Mouse (Mus musculus) left cerebral cortex, adult 9 months (tissue): ENCODE measurements around the gene Camp.

Experiments
- DNase-seq, 2 experiments: peaks; one replicate each; pipeline ENCODE4 v3.0.0; 2022; ENCODE audit warnings: low spot score in 2 of 2

The Camp gene

GRCm38 (mm10) chr9:109849312-109849758 lies at the start of gene Camp:
Camp (minus strand) TSS chr9:109849617.
- no peak for DNase-seq

- no peak for DNase-seq
Measured at GRCm38 (mm10) chr9:109898027-109898426, 48.6 kb upstream of the Camp start.

- DNase-seq = no peak
Measured at GRCm38 (mm10) chr9:109896253-109897150, 47.1 kb upstream of the Camp start.

GRCm38 (mm10) chr9:109895593-109895992 lies 46.2 kb upstream of the Camp start:
- no peak for DNase-seq

GRCm38 (mm10) chr9:109894413-109895090 lies 45.1 kb upstream of the Camp start:
- DNase-seq = peak in 1 of 2 experiments; percentile 78

GRCm38 (mm10) chr9:109892651-109893250 lies 43.3 kb upstream of the Camp start:
- peak in 1 of 2 experiments; percentile 84 for DNase-seq

GRCm38 (mm10) chr9:109891501-109891900 lies 42.1 kb upstream of the Camp start:
- no peak for DNase-seq

GRCm38 (mm10) chr9:109887321-109887720 lies 37.9 kb upstream of the Camp start:
- DNase-seq = no peak

GRCm38 (mm10) chr9:109886259-109886658 lies 36.8 kb upstream of the Camp start:
- DNase-seq = no peak

- no peak for DNase-seq
Measured at GRCm38 (mm10) chr9:109879305-109879704, 29.9 kb upstream of the Camp start.

GRCm38 (mm10) chr9:109877666-109878065 lies 28.2 kb upstream of the Camp start:
- no peak for DNase-seq

- no peak for DNase-seq
Measured at GRCm38 (mm10) chr9:109876756-109877155, 27.3 kb upstream of the Camp start.

- DNase-seq = peak in 1 of 2 experiments; percentile 13
Measured at GRCm38 (mm10) chr9:109875695-109876601, 26.5 kb upstream of the Camp start.

GRCm38 (mm10) chr9:109874797-109875691 lies 25.6 kb upstream of the Camp start, which contains the start of gene Cdc25a:
Cdc25a (plus strand) TSS chr9:109875579.
- peak; percentile 94 to 98 for DNase-seq

GRCm38 (mm10) chr9:109870983-109871572 lies 21.7 kb upstream of the Camp start:
- no peak for DNase-seq

- DNase-seq = no peak
Measured at GRCm38 (mm10) chr9:109866218-109866617, 16.8 kb upstream of the Camp start.

GRCm38 (mm10) chr9:109863085-109863484 lies 13.7 kb upstream of the Camp start:
- DNase-seq = no peak

- DNase-seq = peak in 1 of 2 experiments; percentile 71
Measured at GRCm38 (mm10) chr9:109862397-109863044, 13.1 kb upstream of the Camp start.

- DNase-seq = no peak
Measured at GRCm38 (mm10) chr9:109855947-109856346, 6.5 kb upstream of the Camp start.
